Mouse (Mus musculus): ENCODE data around the gene Hdac10. TPM values are rescaled to one million over a fixed set of nuclear protein-coding genes. Genes with fewer than 3 reads are reported as not detected.

The Hdac10 gene
- total RNA-seq, 2 experiments from 2014 or later: 7.6 to 10.6 TPM

DNA sequence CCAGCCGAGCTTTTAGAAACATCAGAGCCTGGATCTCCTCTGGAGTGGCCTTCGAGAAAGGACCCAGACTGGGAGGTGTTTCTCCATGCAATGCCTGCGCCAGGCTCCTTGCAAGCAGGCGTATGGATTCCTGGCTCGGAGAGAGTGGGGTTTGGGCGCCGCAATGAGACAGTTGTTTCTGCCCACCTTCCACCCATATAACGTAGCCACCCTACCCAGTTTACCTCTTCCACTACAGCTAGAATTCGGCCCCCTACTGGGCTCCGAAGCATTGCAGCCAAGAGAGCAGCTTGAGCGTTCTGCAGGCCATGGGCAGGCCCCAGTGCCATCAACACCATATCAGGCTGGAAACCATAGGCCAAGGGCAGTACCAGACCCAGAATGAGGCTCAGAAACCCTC is 4.9 kb downstream of the Hdac10 start:
- no peak for DNase-seq

- DNase-seq: peak; percentile 93
Observed at GRCm38 (mm10) chr15:89122649-89123366, 5.7 kb downstream of the Hdac10 start, which contains the start of gene Tubgcp6. Tubgcp6 (minus strand) TSS chr15:89123112.

GRCm38 (mm10) chr15:89118007-89118406 is 10.5 kb downstream of the Hdac10 start:
- DNase-seq: no peak

DNA sequence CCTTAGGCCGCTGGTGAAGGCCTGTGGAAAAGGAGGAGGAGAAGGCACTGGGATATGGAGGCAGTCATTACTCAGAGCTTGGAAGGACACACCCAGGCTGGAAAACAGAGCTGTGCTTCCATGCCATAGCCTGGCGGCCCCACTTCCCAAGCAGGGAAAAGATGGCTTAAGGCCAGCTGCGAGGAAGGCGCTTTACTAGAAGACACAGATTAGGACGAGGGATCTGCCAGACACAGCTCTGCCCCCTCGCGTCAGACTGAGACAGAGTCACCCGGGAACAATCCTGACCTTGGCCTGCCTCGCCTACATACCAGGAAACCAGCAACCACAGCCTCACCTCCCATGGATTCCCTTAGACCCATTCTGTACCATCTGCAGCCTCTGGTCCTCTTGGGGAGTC is 18.4 kb downstream of the Hdac10 start:
- DNase-seq: no peak

GRCm38 (mm10) chr15:89106976-89107375 is 21.5 kb downstream of the Hdac10 start:
- DNase-seq: no peak

GRCm38 (mm10) chr15:89106073-89106472 is 22.4 kb downstream of the Hdac10 start:
- DNase-seq: peak; percentile 1

DNA sequence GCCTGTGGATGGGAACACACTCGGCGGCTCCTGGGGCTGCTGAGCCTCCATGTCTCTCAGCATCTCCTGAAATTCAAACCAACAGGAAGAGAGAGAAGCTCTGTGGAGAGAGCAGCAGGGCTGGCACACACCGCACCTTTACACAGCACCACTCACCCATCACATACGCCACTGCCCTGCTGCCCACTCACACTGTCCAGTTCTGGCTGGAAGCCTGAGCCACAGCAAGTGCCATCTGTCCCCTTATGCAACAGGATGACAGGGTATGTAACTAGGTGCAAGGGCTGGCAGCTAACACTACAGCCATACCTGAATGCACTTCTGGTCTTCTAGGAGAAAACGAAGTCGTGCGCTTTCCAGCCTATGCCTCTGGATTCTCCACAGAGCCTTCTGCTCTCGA is 24.1 kb downstream of the Hdac10 start:
- peak; percentile 3 for DNase-seq

DNA sequence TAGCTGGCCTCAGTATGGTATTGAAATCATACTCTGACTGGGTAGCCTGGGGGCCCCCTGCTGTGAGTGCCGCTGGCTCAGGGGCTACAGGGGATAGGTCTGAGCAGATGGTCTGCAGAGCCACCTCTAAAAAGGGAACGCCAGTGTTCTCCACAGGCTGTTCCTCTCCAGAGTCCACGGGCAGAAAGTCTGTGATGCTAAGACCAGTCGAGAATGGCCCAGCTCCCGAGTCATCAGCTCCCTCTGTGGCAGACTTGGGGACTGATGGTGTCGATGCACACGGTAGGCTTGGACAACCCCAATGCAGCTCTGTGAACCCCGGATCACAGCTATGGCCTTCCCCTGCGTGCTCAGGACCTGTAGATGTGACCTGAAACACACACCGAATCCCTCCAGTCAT is 24.6 kb downstream of the Hdac10 start:
- no peak for DNase-seq

- DNase-seq: no peak
Observed at GRCm38 (mm10) chr15:89102646-89103045, 25.9 kb downstream of the Hdac10 start.

- DNase-seq: no peak
Observed at GRCm38 (mm10) chr15:89100823-89101222, 27.7 kb downstream of the Hdac10 start.

DNA sequence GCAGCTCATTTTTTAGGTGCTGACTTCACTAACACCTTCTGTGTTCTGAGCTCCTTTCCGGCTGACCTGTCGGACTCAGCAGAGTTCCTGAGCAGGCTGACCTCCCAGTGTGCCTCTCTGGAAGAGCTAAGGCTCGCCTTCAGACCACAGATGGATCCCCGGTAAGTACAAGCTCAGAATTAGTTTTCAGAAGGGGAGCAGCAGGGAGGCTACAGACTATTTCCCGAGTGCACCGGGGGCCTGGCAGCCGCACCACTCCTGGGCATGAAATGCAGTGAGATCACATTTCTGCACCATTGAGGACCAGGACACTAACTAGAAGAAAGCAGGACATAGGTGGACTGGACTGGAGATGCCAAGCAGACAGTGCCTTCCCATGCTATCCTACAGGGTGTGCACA is 29.9 kb downstream of the Hdac10 start:
- DNase-seq: no peak

DNA sequence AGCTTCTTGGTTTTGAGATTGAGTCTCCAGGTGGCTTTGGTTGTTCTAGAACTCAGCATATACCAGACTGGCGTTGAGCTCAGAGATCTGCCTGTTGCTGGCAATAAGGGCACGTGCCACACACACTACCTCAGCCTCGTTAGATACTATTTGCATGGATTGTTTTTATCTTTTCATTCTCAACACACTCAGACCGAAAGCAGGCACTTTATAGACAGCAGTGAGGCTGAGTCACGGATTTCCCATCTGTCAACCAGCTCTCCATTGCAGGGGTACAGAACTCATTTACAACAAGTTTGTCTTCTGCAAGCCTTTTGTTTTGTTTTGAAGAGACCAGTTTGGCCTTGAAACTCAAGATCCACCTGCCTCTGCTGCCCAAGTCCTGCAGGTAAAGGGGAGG is 31.1 kb downstream of the Hdac10 start:
- no peak for DNase-seq

- no peak for DNase-seq
Observed at GRCm38 (mm10) chr15:89092181-89092580, 36.3 kb downstream of the Hdac10 start.

GRCm38 (mm10) chr15:89090662-89091061 is 37.8 kb downstream of the Hdac10 start:
- no peak for DNase-seq

GRCm38 (mm10) chr15:89089248-89090051 is 39.0 kb downstream of the Hdac10 start:
- DNase-seq: peak; percentile 61

GRCm38 (mm10) chr15:89088607-89089247 is 39.8 kb downstream of the Hdac10 start, which contains the start of gene Selenoo:
Selenoo (plus strand) TSS chr15:89089084.
- peak; percentile 90 for DNase-seq

GRCm38 (mm10) chr15:89084826-89085225 is 43.7 kb downstream of the Hdac10 start:
- DNase-seq: no peak

DNA sequence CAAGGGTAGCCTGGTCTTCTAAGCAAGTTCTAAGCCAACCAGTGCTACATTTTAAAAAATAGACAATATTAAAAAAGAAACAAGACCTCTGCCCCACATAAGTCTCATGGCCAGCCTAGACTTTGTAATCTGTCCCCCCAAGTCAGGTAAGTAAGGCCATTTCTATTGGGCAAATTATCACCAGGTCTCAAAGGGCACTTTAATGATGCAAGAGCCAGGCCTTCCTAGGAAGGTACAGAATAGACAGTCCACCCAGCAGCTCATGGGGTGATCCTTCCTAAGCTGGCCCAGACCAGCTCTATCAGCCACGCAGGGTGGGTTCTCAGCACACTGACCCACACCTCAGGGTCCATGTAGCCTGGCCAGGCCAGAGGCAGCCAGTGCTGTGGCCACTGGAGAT is 44.6 kb downstream of the Hdac10 start:
- DNase-seq: no peak

DNA sequence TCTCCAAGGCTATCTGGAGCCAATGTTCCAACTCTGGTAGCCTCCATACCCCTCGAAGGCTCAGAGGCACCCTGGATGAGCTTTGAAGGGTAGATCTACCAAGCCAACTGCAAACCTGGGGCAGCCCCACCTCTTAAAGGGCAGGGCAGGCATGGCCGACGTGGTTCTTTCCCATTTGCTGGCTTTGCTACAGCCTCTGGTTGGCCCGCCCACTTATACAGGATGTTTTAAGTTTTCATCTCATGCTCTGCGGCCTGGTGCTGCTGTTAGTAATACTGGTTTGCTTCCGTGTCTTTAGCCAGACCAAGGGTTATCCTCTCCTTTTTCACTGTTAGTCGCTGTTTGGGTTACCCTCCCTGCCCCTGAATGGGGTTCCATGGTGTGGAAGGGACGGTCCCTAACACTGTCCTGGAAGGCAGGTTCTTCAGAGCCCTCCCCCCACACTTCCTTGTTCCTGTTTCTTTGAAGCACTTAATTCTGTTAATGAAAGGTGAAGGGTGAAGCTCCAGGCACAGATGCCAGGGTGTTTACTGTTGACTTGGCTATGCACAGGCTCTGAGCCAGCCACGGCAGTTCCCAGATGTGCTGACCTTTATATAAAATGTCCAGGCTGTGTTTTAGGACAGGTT is 50.2 kb downstream of the Hdac10 start:
- no peak for DNase-seq

- peak; percentile 73 for DNase-seq
Observed at GRCm38 (mm10) chr15:89076156-89076731, 52.3 kb downstream of the Hdac10 start.

- DNase-seq: peak; percentile 92
Observed at GRCm38 (mm10) chr15:89075478-89076147, 52.9 kb downstream of the Hdac10 start.

All from gastrocnemius, postnatal 10 days (tissue).